Mouse (Mus musculus): Measurements from ENCODE around the gene Ift22. TPM values are rescaled to one million over a fixed set of nuclear protein-coding genes. Genes with fewer than 3 reads are reported as not detected.

The Ift22 gene
- polyA plus RNA-seq, 1 experiment: 9.3 TPM

- Histone ChIP-seq H3K4me1 (ENCODE audit: control insufficient read depth, insufficient read depth, low read length) (peaks cover 5% of the 10 kb centered on the region), H3K4me3 (ENCODE audit: low read depth, low read length) (peak overlapping the region; percentile 91), H3K9me3 (replicated peaks; ENCODE audit: control insufficient read depth, insufficient read depth, low read length, poor library complexity, severe bottlenecking) (no peaks in the 10 kb centered on the region), H3K9ac (ENCODE audit: low read depth, poor library complexity, severe bottlenecking) (peak overlapping the region; percentile 58), H3K27ac (ENCODE audit: insufficient read depth, low read length) (peak overlapping the region; percentile 84), H3K27me3 (ENCODE audit: control insufficient read depth, insufficient read depth, low read length, poor library complexity, severe bottlenecking) (no peaks in the 10 kb centered on the region), H3K36me3 (ENCODE audit: control insufficient read depth, insufficient read depth, low read length, poor library complexity, severe bottlenecking) (peaks cover 4% of the 10 kb centered on the region; the same call in 1 of the 2 replicates)
- TF ChIP-seq EP300 (IDR thresholded peaks at IDR 0.05; ENCODE audit: insufficient read depth, low read depth, low read length): no peak
- peak; percentile 86 for TF ChIP-seq CTCF (IDR thresholded peaks at IDR 0.05; ENCODE audit: low read depth, low read length)
These were observed 54.6 kb downstream of the Ift22 start for GRCm38 (mm10) chr5:136962501-136962900.

GRCm38 (mm10) chr5:136962966-136963540 lies 55.1 kb downstream of the Ift22 start:
- TF ChIP-seq EP300 (IDR thresholded peaks at IDR 0.05; ENCODE audit: insufficient read depth, low read depth, low read length) (no peak), CTCF (IDR thresholded peaks at IDR 0.05; ENCODE audit: low read depth, low read length) (no peak), POLR2A (IDR thresholded peaks at IDR 0.05; ENCODE audit: insufficient read depth, low read length) (no peak)
- no peaks in the 10 kb centered on the region for H3K9me3 ChIP-seq (replicated peaks; ENCODE audit: control insufficient read depth, insufficient read depth, low read length, poor library complexity, severe bottlenecking)
- peaks cover 4% of the 10 kb centered on the region; the same call in 1 of the 2 replicates for H3K36me3 ChIP-seq (ENCODE audit: control insufficient read depth, insufficient read depth, low read length, poor library complexity, severe bottlenecking)
- peak overlapping the region; percentile 91 for H3K4me3 ChIP-seq (ENCODE audit: low read depth, low read length)
- peak overlapping the region; percentile 18; the same call in 1 of the 2 replicates for H3K27ac ChIP-seq (ENCODE audit: insufficient read depth, low read length)
- H3K27me3 ChIP-seq (ENCODE audit: control insufficient read depth, insufficient read depth, low read length, poor library complexity, severe bottlenecking): no peaks in the 10 kb centered on the region
- H3K4me1 ChIP-seq (ENCODE audit: control insufficient read depth, insufficient read depth, low read length): peaks cover 5% of the 10 kb centered on the region
- peak overlapping the region; percentile 58; the same call in 1 of the 2 replicates for H3K9ac ChIP-seq (ENCODE audit: low read depth, poor library complexity, severe bottlenecking)

Other genes with a start within 250 kb of the Ift22 start
- not detected in 2 replicates for gene Myl10, start 215.0 kb upstream of the Ift22 start, polyA plus RNA-seq (2011; ENCODE audit: insufficient read depth, insufficient read length, low read depth, missing spikeins)
- 0.52 and 2.2 TPM in 2 replicates for gene Col26a1, start 24.9 kb upstream of the Ift22 start, polyA plus RNA-seq (2011; ENCODE audit: insufficient read depth, insufficient read length, low read depth, missing spikeins)
- 87.8 and 97.5 TPM in 2 replicates for gene Fis1, start 45.1 kb downstream of the Ift22 start, polyA plus RNA-seq (2011; ENCODE audit: insufficient read depth, insufficient read length, low read depth, missing spikeins)
- not detected in 2 replicates for gene Cldn15, start 58.5 kb downstream of the Ift22 start, polyA plus RNA-seq (2011; ENCODE audit: insufficient read depth, insufficient read length, low read depth, missing spikeins)
- 29.3 and 33.9 TPM in 2 replicates for gene Plod3, start 78.9 kb downstream of the Ift22 start, polyA plus RNA-seq (2011; ENCODE audit: insufficient read depth, insufficient read length, low read depth, missing spikeins)
- 26.6 and 27.0 TPM in 2 replicates for gene Znhit1, start 79.9 kb downstream of the Ift22 start, polyA plus RNA-seq (2011; ENCODE audit: insufficient read depth, insufficient read length, low read depth, missing spikeins)
- 3.7 and 5.7 TPM in 2 replicates for gene Vgf, start 118.2 kb downstream of the Ift22 start, polyA plus RNA-seq (2011; ENCODE audit: insufficient read depth, insufficient read length, low read depth, missing spikeins)
- 68.6 and 78.9 TPM in 2 replicates for gene Ap1s1, start 138.0 kb downstream of the Ift22 start, polyA plus RNA-seq (2011; ENCODE audit: insufficient read depth, insufficient read length, low read depth, missing spikeins)
- 32.8 and 33.4 TPM in 2 replicates for gene Serpine1, start 164.1 kb downstream of the Ift22 start, polyA plus RNA-seq (2011; ENCODE audit: insufficient read depth, insufficient read length, low read depth, missing spikeins)
- gene Trim56, start 208.1 kb downstream of the Ift22 start, polyA plus RNA-seq (2011; ENCODE audit: insufficient read depth, insufficient read length, low read depth, missing spikeins): 15.2 and 16.1 TPM in 2 replicates
- gene Muc3, start 241.2 kb downstream of the Ift22 start, polyA plus RNA-seq (2011; ENCODE audit: insufficient read depth, insufficient read length, low read depth, missing spikeins): not detected in 2 replicates